Comparison of ENCODE assay signal across 22 mouse cellular contexts in genomic region chr6:53905576-53905975, GRCm38 (mm10).
DNase-seq lines count a peak whose midpoint lies in the region; ATAC-seq and TF ChIP-seq lines count a peak whose summit lies in the region.
"Had no signal": no experiment of that assay in that cellular context is flagged by ENCODE, and none has a peak within 500 bp of the region (broad histone marks: within the 10 kb centered on the region; RNA-seq: fewer than 3 reads in every experiment).

No protein-coding gene starts in this region.

- peak; percentile 17 for DNase-seq in heart, adult 8-10 months (ENCODE audit: low spot score)
- DNase-seq in lung, embryonic 14.5 days = no peak
- no peak for DNase-seq in lung, postnatal 25 days (ENCODE audit: low spot score)
- DNase-seq in urinary bladder, postnatal 36 days (ENCODE audit: low spot score in 2 of 2) = no peak
- DNase-seq: adrenal gland, adult 8-10 months; cerebellum, adult 8-10 months; gastrocnemius, postnatal 14 days; heart, postnatal 14 days; right cerebral cortex, postnatal 25 days; thymus, postnatal 36 days had no signal

- no peak for ATAC-seq in heart, embryonic 11.5 days (replicated peaks; ENCODE audit: insufficient number of reproducible peaks, low FRiP score, low TSS enrichment)
- ATAC-seq in lung, embryonic 14.5 days (ENCODE audit: insufficient read depth) = no peak
- peak; percentile 87 for ATAC-seq in granulocyte monocyte progenitor cell, adult 5-6 weeks (replicated peaks; ENCODE audit: poor library complexity, severe bottlenecking)
- no peak for ATAC-seq in limb, embryonic 15.5 days (ENCODE audit: insufficient number of reproducible peaks, low FRiP score, low TSS enrichment, low read depth)
- ATAC-seq in liver, embryonic 12.5 days = no peak
- ATAC-seq: CD4-positive, CD25-positive, alpha-beta regulatory T cell, adult 4 months; forebrain, embryonic 13.5 days; midbrain, embryonic 16.5 days; Patski had no signal

- no peak overlapping the region for H3K4me2 ChIP-seq in heart, embryonic 11.5 days
- H3K4me2 ChIP-seq in lung, embryonic 14.5 days = no peak overlapping the region
- no peak overlapping the region for H3K4me2 ChIP-seq in limb, embryonic 15.5 days
- H3K4me2 ChIP-seq in liver, embryonic 12.5 days = no peak overlapping the region
- H3K4me2 ChIP-seq: forebrain, embryonic 13.5 days; hindbrain, embryonic 13.5 days had no signal

- no peak overlapping the region for H3K4me3 ChIP-seq in heart, embryonic 11.5 days (ENCODE audit: low read depth, low read length)
- H3K4me3 ChIP-seq in lung, embryonic 14.5 days (ENCODE audit: low read depth, low read length) = no peak overlapping the region
- no peak overlapping the region for H3K4me3 ChIP-seq in limb, embryonic 15.5 days
- no peak overlapping the region for H3K4me3 ChIP-seq in liver, embryonic 12.5 days
- H3K4me3 ChIP-seq: erythroblast, embryonic 14.5 days; forebrain, embryonic 13.5 days; hindbrain, embryonic 13.5 days; left cerebral cortex, adult 2 months had no signal

- H3K9me3 ChIP-seq in heart, embryonic 11.5 days (replicated peaks; ENCODE audit: control insufficient read depth, low read length) = no peaks in the 10 kb centered on the region
- H3K9me3 ChIP-seq in lung, embryonic 14.5 days (ENCODE audit: low read depth, low read length) = no peaks in the 10 kb centered on the region
- no peaks in the 10 kb centered on the region for H3K9me3 ChIP-seq in limb, embryonic 15.5 days
- no peaks in the 10 kb centered on the region for H3K9me3 ChIP-seq in liver, embryonic 12.5 days (replicated peaks)
- H3K9me3 ChIP-seq: forebrain, embryonic 13.5 days; hindbrain, embryonic 13.5 days had no signal

- H3K27me3 ChIP-seq in heart, embryonic 11.5 days (ENCODE audit: control insufficient read depth, insufficient read depth, low read length) = no peaks in the 10 kb centered on the region
- H3K27me3 ChIP-seq in lung, embryonic 14.5 days (ENCODE audit: insufficient read depth, low read length) = no peaks in the 10 kb centered on the region
- H3K27me3 ChIP-seq in limb, embryonic 15.5 days = no peaks in the 10 kb centered on the region
- peaks cover 3% of the 10 kb centered on the region; the same call in 1 of the 2 replicates for H3K27me3 ChIP-seq in liver, embryonic 12.5 days (replicated peaks)
- H3K27me3 ChIP-seq: forebrain, embryonic 13.5 days; hindbrain, embryonic 13.5 days; Patski had no signal

- H3K9ac ChIP-seq in heart, embryonic 11.5 days (ENCODE audit: low read depth, low read length) = no peak overlapping the region
- H3K9ac ChIP-seq in lung, embryonic 14.5 days = no peak overlapping the region
- no peak overlapping the region for H3K9ac ChIP-seq in limb, embryonic 15.5 days
- no peak overlapping the region for H3K9ac ChIP-seq in liver, embryonic 12.5 days
- H3K9ac ChIP-seq: forebrain, embryonic 13.5 days; hindbrain, embryonic 13.5 days; liver, embryonic 14.5 days had no signal

- WGBS in heart, embryonic 11.5 days (ENCODE audit: insufficient replicate concordance) = 74% methylated on average over 4 of the region's 4 CpGs
- 49% methylated on average over 4 of the region's 4 CpGs for WGBS in lung, embryonic 14.5 days
- WGBS in limb, embryonic 15.5 days = 81% methylated on average over 4 of the region's 4 CpGs
- WGBS in liver, embryonic 12.5 days (ENCODE audit: insufficient replicate concordance) = 31% methylated on average over 4 of the region's 4 CpGs

- no peak overlapping the region for H3K27ac ChIP-seq in heart, embryonic 11.5 days (ENCODE audit: low read depth, low read length)
- H3K27ac ChIP-seq in lung, embryonic 14.5 days (ENCODE audit: low read depth) = peak overlapping the region; percentile 86
- H3K27ac ChIP-seq in limb, embryonic 15.5 days = 0 out of 2 replicates have a peak overlapping the region, but pooled peaks have one; percentile 79
- no peak overlapping the region for H3K27ac ChIP-seq in liver, embryonic 12.5 days
- H3K27ac ChIP-seq: forebrain, embryonic 13.5 days; hindbrain, embryonic 13.5 days; left cerebral cortex, adult 2 months; liver, embryonic 14.5 days had no signal

- peaks cover 6% of the 10 kb centered on the region; the same call in 1 of the 2 replicates for H3K4me1 ChIP-seq in heart, embryonic 11.5 days (ENCODE audit: control insufficient read depth, insufficient read depth, low read length)
- H3K4me1 ChIP-seq in lung, embryonic 14.5 days (ENCODE audit: insufficient read depth) = peaks cover 42% of the 10 kb centered on the region
- peaks cover 26% of the 10 kb centered on the region for H3K4me1 ChIP-seq in limb, embryonic 15.5 days
- H3K4me1 ChIP-seq in liver, embryonic 12.5 days = peaks cover 36% of the 10 kb centered on the region

- no peak for TF ChIP-seq CTCF in lung, embryonic 14.5 days (IDR thresholded peaks at IDR 0.05; ENCODE audit: low read depth)

- no peaks in the 10 kb centered on the region for H3K36me3 ChIP-seq in heart, embryonic 11.5 days (ENCODE audit: control insufficient read depth, insufficient read depth, low read length)
- no peaks in the 10 kb centered on the region for H3K36me3 ChIP-seq in lung, embryonic 14.5 days (ENCODE audit: insufficient read depth)
- no peaks in the 10 kb centered on the region for H3K36me3 ChIP-seq in limb, embryonic 15.5 days
- no peaks in the 10 kb centered on the region for H3K36me3 ChIP-seq in liver, embryonic 12.5 days
- H3K36me3 ChIP-seq: hindbrain, embryonic 13.5 days had no signal

Comparison
In these comparisons a context has a peak if more than half of its experiments do, and no peak if none do; other contexts are left out.
1. H3K27ac ChIP-seq: peak in lung, embryonic 14.5 days (single experiment) and limb, embryonic 15.5 days (single experiment); none in heart, embryonic 11.5 days (single experiment) and liver, embryonic 12.5 days (single experiment).